Mouse (Mus musculus): ENCODE measurements around the gene Gm15557.
A peak's percentile ranks its signal among the peaks of the same experiment; 100 is the strongest.

- TF ChIP-seq CTCF (conservative IDR thresholded peaks at IDR 0.05; ENCODE audit: low read length) (peak; percentile 87), NANOG (IDR thresholded peaks at IDR 0.05; ENCODE audit: borderline replicate concordance, low read length) (no peak)
Observed at GRCm38 (mm10) chr2:155946069-155946468, 5.5 kb downstream of the Gm15557 start.
